Mouse (Mus musculus): Measurements from ENCODE around the gene Dpep2nb. TPM values are rescaled to one million over a fixed set of nuclear protein-coding genes. Genes with fewer than 3 reads are reported as not detected.

Gene Dpep2nb
- polyA plus RNA-seq (2012; rRNA removed; ENCODE audit: low replicate concordance) = not detected in 2 replicates

DNA sequence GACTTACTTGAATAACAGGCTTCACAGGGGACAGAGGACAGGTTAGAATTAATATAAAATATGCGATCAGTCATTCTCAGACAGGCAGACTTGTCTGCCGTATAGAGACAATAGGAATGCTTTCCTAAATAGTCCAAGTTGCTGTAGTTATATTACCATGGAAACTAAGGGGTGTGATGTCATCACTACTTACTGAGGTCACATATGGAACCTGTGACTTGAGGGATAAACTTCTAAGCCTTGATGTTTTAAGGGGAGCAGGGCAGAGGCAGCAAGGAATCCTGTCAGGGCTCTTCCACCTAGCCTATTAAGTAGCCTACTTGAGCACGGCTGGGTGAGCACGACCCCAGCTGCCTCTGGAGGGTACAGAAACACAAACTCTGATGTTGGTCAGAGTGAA is at the start of gene Dpep2nb:
TSS of gene Dpep2nb (minus strand) at position 101 of the 400 bp plus-strand sequence.

DNA sequence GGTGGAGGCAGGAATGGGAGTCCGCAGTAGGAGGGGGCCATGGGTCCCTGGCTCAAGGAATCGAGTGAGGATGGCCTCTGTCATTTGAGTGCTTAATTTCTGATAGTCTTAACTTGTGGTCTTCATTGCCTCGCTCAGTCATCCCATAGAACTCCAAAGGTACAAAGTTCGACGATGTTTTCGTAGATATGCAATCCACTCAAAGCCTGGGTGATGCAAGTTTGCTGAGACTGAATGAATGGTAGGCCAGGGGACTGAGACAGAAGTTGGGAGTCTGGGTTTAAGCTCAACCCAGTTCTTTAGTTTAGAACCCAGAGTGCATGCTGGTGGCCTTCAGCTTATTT is 5.8 kb upstream of the Dpep2nb start, which contains the start of gene Ddx28:
TSS of gene Ddx28 (minus strand) at position 240 of the 344 bp plus-strand sequence.

DNA sequence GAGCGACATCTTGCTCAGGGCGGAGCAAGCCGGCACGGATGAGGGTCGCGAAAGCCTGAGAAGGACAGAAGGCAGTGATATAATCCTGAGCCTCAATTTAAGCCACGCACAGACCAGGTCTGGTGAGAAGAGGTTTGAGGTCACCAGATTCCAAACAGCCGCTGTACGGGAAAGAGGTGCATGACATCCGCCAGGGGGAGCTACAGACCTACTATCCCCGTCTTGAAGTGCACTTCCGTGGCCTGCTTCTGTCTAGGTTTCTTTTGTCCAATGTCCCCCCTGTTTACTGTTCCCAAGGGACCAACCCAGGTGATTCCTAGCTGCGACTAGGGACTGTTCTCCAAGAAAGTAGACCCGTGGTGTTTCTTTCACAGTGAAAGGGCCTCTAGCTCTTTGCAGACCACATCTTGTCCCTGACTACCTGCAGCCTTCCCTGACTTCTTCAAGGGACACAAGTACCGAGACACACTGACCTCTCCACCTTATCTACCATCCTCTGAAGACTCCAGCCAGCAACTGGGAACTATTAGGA is 14.9 kb downstream of the Dpep2nb start, which contains the start of gene Dus2:
TSS of gene Dus2 (plus strand) at position 482 of the 532 bp plus-strand sequence.

DNA sequence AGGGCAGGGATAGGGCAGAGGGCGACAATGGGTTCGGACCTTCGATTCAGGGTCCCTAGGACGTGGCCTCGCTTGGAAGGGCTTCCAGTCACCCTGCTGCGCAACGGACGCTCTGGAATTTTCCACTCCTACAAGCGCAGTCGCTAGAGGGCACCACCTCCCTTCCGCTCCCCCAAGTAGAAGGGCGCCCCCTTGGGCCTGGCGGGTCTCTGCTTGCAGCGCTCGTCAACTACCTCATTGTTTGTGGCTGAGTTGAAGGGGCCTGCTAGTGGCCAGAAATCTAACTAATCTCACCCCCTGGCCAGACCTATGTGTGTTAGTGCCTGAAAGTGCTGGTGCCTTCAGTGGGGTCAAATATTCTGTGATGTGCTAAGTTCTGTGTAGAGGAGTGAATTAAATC is 26.4 kb downstream of the Dpep2nb start, which contains the start of gene Dpep3:
TSS of gene Dpep3 (minus strand) at position 105 of the 400 bp plus-strand sequence.

DNA sequence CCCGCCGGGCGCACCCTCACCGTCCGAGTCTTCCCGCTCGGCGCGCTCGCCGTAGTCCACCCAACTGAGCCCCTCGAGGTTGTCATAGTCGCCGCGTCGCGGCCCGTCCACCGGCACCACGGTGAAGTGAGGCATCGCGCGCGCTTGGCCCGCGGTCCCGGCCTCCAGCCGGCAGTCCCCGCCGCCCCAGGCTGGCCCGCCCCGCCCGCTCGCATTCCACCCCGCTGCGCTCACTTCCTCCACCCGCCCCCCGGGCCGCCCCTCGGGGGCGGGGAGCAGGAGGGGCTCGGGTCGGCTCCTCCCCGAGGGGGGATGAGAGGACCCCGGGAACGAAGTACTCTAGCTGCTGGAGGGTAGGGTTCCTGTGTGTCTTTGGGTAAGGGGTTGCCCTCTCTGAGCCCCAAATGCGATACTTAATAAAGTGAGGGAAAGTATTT is 39.9 kb downstream of the Dpep2nb start, which contains the start of gene Slc12a4:
TSS of gene Slc12a4 (minus strand) at position 193 of the 437 bp plus-strand sequence.

Other genes starting within 250 kb of the Dpep2nb start
- 7.4 and 11.3 TPM in 2 replicates for gene Gfod2, start 247.3 kb downstream of the Dpep2nb start, polyA plus RNA-seq (2012; rRNA removed; ENCODE audit: low replicate concordance)
- 30.2 and 35.5 TPM in 2 replicates for gene Ranbp10, start 178.6 kb downstream of the Dpep2nb start, polyA plus RNA-seq (2012; rRNA removed; ENCODE audit: low replicate concordance)
- not detected in 2 replicates for gene Tsnaxip1, start 178.2 kb downstream of the Dpep2nb start, polyA plus RNA-seq (2012; rRNA removed; ENCODE audit: low replicate concordance)
- gene Cenpt, start 152.7 kb downstream of the Dpep2nb start, polyA plus RNA-seq (2012; rRNA removed; ENCODE audit: low replicate concordance) = 13.7 and 18.8 TPM in 2 replicates
- 47.9 and 76.8 TPM in 2 replicates for gene Thap11, start 150.8 kb downstream of the Dpep2nb start, polyA plus RNA-seq (2012; rRNA removed; ENCODE audit: low replicate concordance)
- gene Nutf2, start 145.4 kb downstream of the Dpep2nb start, polyA plus RNA-seq (2012; rRNA removed; ENCODE audit: low replicate concordance) = 16.7 and 34.9 TPM in 2 replicates
- gene Edc4, start 125.1 kb downstream of the Dpep2nb start, polyA plus RNA-seq (2012; rRNA removed; ENCODE audit: low replicate concordance) = 75.2 and 91.4 TPM in 2 replicates
- 2.1 and 5.6 TPM in 2 replicates for gene Nrn1l, start 112.4 kb downstream of the Dpep2nb start, polyA plus RNA-seq (2012; rRNA removed; ENCODE audit: low replicate concordance)
- 44.9 and 68.5 TPM in 2 replicates for gene Pskh1, start 105.5 kb downstream of the Dpep2nb start, polyA plus RNA-seq (2012; rRNA removed; ENCODE audit: low replicate concordance)
- gene Ctrl, start 72.1 kb downstream of the Dpep2nb start, polyA plus RNA-seq (2012; rRNA removed; ENCODE audit: low replicate concordance) = 3.0 and 3.2 TPM in 2 replicates
- gene Psmb10, start 67.5 kb downstream of the Dpep2nb start, polyA plus RNA-seq (2012; rRNA removed; ENCODE audit: low replicate concordance) = 155 and 284 TPM in 2 replicates
- gene Lcat, start 62.6 kb downstream of the Dpep2nb start, polyA plus RNA-seq (2012; rRNA removed; ENCODE audit: low replicate concordance) = 4.1 and 5.4 TPM in 2 replicates
- 43.9 and 52.9 TPM in 2 replicates for gene Slc12a4, start 39.9 kb downstream of the Dpep2nb start, polyA plus RNA-seq (2012; rRNA removed; ENCODE audit: low replicate concordance)
- gene Dpep3, start 26.5 kb downstream of the Dpep2nb start, polyA plus RNA-seq (2012; rRNA removed; ENCODE audit: low replicate concordance) = 0.67 and 0.73 TPM in 2 replicates
- 16.2 and 27.0 TPM in 2 replicates for gene Dus2, start 14.6 kb downstream of the Dpep2nb start, polyA plus RNA-seq (2012; rRNA removed; ENCODE audit: low replicate concordance)
- 10.0 and 17.6 TPM in 2 replicates for gene Ddx28, start 5.9 kb upstream of the Dpep2nb start, polyA plus RNA-seq (2012; rRNA removed; ENCODE audit: low replicate concordance)
- 29.5 and 59.1 TPM in 2 replicates for gene Nfatc3, start 52.9 kb upstream of the Dpep2nb start, polyA plus RNA-seq (2012; rRNA removed; ENCODE audit: low replicate concordance)
- 20.9 and 24.4 TPM in 2 replicates for gene Esrp2, start 131.0 kb upstream of the Dpep2nb start, polyA plus RNA-seq (2012; rRNA removed; ENCODE audit: low replicate concordance)
- 25.3 and 27.1 TPM in 2 replicates for gene Pla2g15, start 144.4 kb upstream of the Dpep2nb start, polyA plus RNA-seq (2012; rRNA removed; ENCODE audit: low replicate concordance)
- 30.1 and 60.5 TPM in 2 replicates for gene Slc7a6, start 162.9 kb upstream of the Dpep2nb start, polyA plus RNA-seq (2012; rRNA removed; ENCODE audit: low replicate concordance)
- gene Slc7a6os, start 205.0 kb upstream of the Dpep2nb start, polyA plus RNA-seq (2012; rRNA removed; ENCODE audit: low replicate concordance) = 14.5 and 21.3 TPM in 2 replicates
- gene Prmt7, start 205.0 kb upstream of the Dpep2nb start, polyA plus RNA-seq (2012; rRNA removed; ENCODE audit: low replicate concordance) = 20.5 and 30.4 TPM in 2 replicates